Mouse (Mus musculus) spleen, adult 2 months (tissue): ENCODE measurements around the gene Adrb1.

Source experiments
- CTCF ChIP-seq: fragments of 200-500 bp; IDR thresholded peaks from 2 replicates; pipeline ENCODE4 v1.5.1; 2011; ENCODE audit warnings: mild to moderate bottlenecking, inconsistent platforms; ENCODE audit not compliant: insufficient read depth, insufficient read length, insufficient replicate concordance; ENCODE audit errors: extremely low read depth
- POLR2A ChIP-seq: fragments of 200-500 bp; IDR thresholded peaks from 2 replicates; pipeline ENCODE4 v1.6.1; 2011; ENCODE audit warnings: low read depth, low read length, inconsistent platforms

DNA sequence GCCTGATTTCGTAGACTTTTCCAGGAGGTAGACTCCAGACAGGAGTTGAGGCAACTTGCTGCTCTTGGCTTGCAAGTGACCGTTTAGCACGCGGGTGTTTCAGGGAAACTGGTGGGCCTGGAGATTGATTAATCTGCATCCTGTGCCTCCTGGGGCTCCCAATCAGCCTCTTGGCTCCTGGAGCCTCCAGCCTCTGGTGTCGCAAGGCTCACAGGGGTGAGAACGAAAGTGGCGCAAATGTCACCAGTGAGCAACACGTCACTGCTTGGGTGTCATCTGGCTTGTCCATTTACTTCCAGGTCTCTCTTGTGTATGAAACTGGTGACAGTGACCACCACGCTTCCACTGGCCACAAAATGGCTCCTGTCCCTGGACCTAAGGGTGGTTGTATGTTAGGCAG lies 43.5 kb upstream of the Adrb1 start:
- no peak for TF ChIP-seq POLR2A
- TF ChIP-seq CTCF, result no peak
